Mouse (Mus musculus) embryonic facial prominence, embryonic 10.5 days (tissue): ENCODE measurements around the gene Atad1. TPM values are rescaled to one million over a fixed set of nuclear protein-coding genes. Genes with fewer than 3 reads are reported as not detected.
"Not testable (repeated sequence)": the region's sequence is repeated elsewhere in the genome, so short reads cannot be mapped to it uniquely, and the experiment has no call there.

Experiments
- DNase-seq: peaks from one replicate; pipeline ENCODE4 v3.0.0-alpha.2; 2017; ENCODE audit warnings: low spot score
- H3K27ac ChIP-seq: fragments of 300-500 bp; sonication (generic); replicated peaks from 2 replicates; pipeline ENCODE4 v1.5.1; 2016; ENCODE audit warnings: mild to moderate bottlenecking
- H3K27me3 ChIP-seq: fragments of 300-500 bp; sonication (generic); replicated peaks from 2 replicates; pipeline ENCODE4 v1.6.1; 2016; ENCODE audit warnings: low read depth, mild to moderate bottlenecking; ENCODE audit not compliant: poor library complexity, severe bottlenecking
- H3K36me3 ChIP-seq: fragments of 300-500 bp; sonication (generic); replicated peaks from 2 replicates; pipeline ENCODE4 v1.6.1; 2016; ENCODE audit warnings: mild to moderate bottlenecking, moderate library complexity
- H3K4me1 ChIP-seq: fragments of 300-500 bp; sonication (generic); 2 replicates; pipeline ENCODE4 v1.6.1; 2016
- H3K4me3 ChIP-seq: fragments of 300-500 bp; sonication (generic); 2 replicates; pipeline ENCODE4 v1.5.1; 2016; ENCODE audit warnings: mild to moderate bottlenecking, moderate library complexity
- H3K9me3 ChIP-seq: fragments of 300-500 bp; sonication (generic); 2 replicates; pipeline ENCODE4 v1.6.1; 2016; ENCODE audit warnings: mild to moderate bottlenecking
- WGBS: fragments of 180-500 bp; shearing (Covaris S2); methylation state at CpG from one replicate; pipeline ENCODE4 v1.1.7; 2016; 5-methylcytosine and 5-hydroxymethylcytosine counted together
- polyA plus RNA-seq: library from polyadenylated mRNA; unstranded; fragments of >200 nt; fragmentation: Nextera tagmentation; extraction: Ambion mirVana; gene quantifications from 2 replicates; pipeline ENCODE4 v1.2.1, GENCODE M21; 2016

Atad1 gene
- 66.6 and 71.8 TPM in 2 replicates for polyA plus RNA-seq

GRCm38 (mm10) chr19:32739686-32740085, at the start of gene Atad1:
Gene Atad1 (minus strand): TSS chr19:32739786.
- Histone ChIP-seq H3K9me3 (no peaks in the 10 kb centered on the region), H3K27ac (no peak within 1 kb of the TSS), H3K4me1 (no peaks in the 10 kb centered on the region), H3K27me3 (no peaks in the 10 kb centered on the region), H3K4me3 (no peak within 1 kb of the TSS), H3K36me3 (no peaks in the 10 kb centered on the region)
- no peak for DNase-seq
- WGBS, result 93% methylated on average over 4 of the region's 4 CpGs

GRCm38 (mm10) chr19:32788016-32788415, 48.4 kb upstream of the Atad1 start:
- H3K4me3 ChIP-seq, H3K27me3 ChIP-seq, H3K9me3 ChIP-seq, DNase-seq, H3K27ac ChIP-seq: not testable (repeated sequence)
- peaks cover 36% of the 10 kb centered on the region for H3K4me1 ChIP-seq
- peaks cover 20% of the 10 kb centered on the region for H3K36me3 ChIP-seq
- 89% methylated on average over 3 of the region's 3 CpGs for WGBS

- WGBS, result 32% methylated on average over 4 of the region's 4 CpGs
- not testable (repeated sequence) for H3K27ac ChIP-seq, H3K4me3 ChIP-seq, H3K27me3 ChIP-seq, H3K9me3 ChIP-seq, DNase-seq
- Histone ChIP-seq H3K4me1 (peaks cover 33% of the 10 kb centered on the region), H3K36me3 (peaks cover 25% of the 10 kb centered on the region)
Observed at GRCm38 (mm10) chr19:32787388-32787787, 47.8 kb upstream of the Atad1 start.

GRCm38 (mm10) chr19:32781305-32782071, 41.9 kb upstream of the Atad1 start:
- WGBS, result 88% methylated on average over 5 of the region's 5 CpGs
- no peaks in the 10 kb centered on the region for H3K27me3 ChIP-seq
- H3K4me1 ChIP-seq, result peaks cover 5% of the 10 kb centered on the region
- no peak for DNase-seq
- H3K4me3 ChIP-seq, result no peak overlapping the region
- no peaks in the 10 kb centered on the region for H3K9me3 ChIP-seq
- peaks cover 25% of the 10 kb centered on the region for H3K36me3 ChIP-seq
- H3K27ac ChIP-seq, result no peak overlapping the region

GRCm38 (mm10) chr19:32779131-32779530, 39.5 kb upstream of the Atad1 start:
- 80% methylated on average over 3 of the region's 3 CpGs for WGBS
- H3K27ac ChIP-seq, result no peak overlapping the region
- H3K36me3 ChIP-seq, result peaks cover 7% of the 10 kb centered on the region
- DNase-seq, result no peak
- H3K4me3 ChIP-seq, result no peak overlapping the region
- H3K9me3 ChIP-seq, result no peaks in the 10 kb centered on the region
- peaks cover 5% of the 10 kb centered on the region for H3K4me1 ChIP-seq
- H3K27me3 ChIP-seq, result no peaks in the 10 kb centered on the region

GRCm38 (mm10) chr19:32778411-32778810, 38.8 kb upstream of the Atad1 start:
- DNase-seq, result no peak
- no peak overlapping the region for H3K27ac ChIP-seq

GRCm38 (mm10) chr19:32762493-32762892, 22.9 kb upstream of the Atad1 start:
- H3K27me3 ChIP-seq, result no peaks in the 10 kb centered on the region
- H3K27ac ChIP-seq, result no peak overlapping the region
- H3K4me3 ChIP-seq, result no peak overlapping the region
- no peak for DNase-seq
- peaks cover 15% of the 10 kb centered on the region for H3K4me1 ChIP-seq
- 92% methylated on average over 4 of the region's 4 CpGs for WGBS
- no peaks in the 10 kb centered on the region for H3K9me3 ChIP-seq
- H3K36me3 ChIP-seq, result peaks cover 41% of the 10 kb centered on the region

More at GRCm38 (mm10) chr19:32778411-32778810, 38.8 kb upstream of the Atad1 start:
- Histone ChIP-seq H3K27me3 (no peaks in the 10 kb centered on the region), H3K9me3 (no peaks in the 10 kb centered on the region), H3K4me3 (no peak overlapping the region), H3K36me3 (peaks cover 10% of the 10 kb centered on the region), H3K4me1 (peaks cover 5% of the 10 kb centered on the region)
- WGBS, result 42% methylated on average over 2 of the region's 2 CpGs

GRCm38 (mm10) chr19:32761162-32761561, 21.6 kb upstream of the Atad1 start:
- Histone ChIP-seq H3K4me1 (peaks cover 15% of the 10 kb centered on the region), H3K36me3 (peaks cover 38% of the 10 kb centered on the region), H3K4me3 (no peak overlapping the region; the same call in 1 of the 2 replicates), H3K27me3 (no peaks in the 10 kb centered on the region), H3K27ac (no peak overlapping the region), H3K9me3 (no peaks in the 10 kb centered on the region)
- 63% methylated on average over 4 of the region's 4 CpGs for WGBS
- no peak for DNase-seq

- 46% methylated on average over 6 of the region's 6 CpGs for WGBS
Observed at GRCm38 (mm10) chr19:32760499-32760898, 20.9 kb upstream of the Atad1 start.

GRCm38 (mm10) chr19:32759357-32760024, 19.9 kb upstream of the Atad1 start:
- H3K4me1 ChIP-seq, result peaks cover 28% of the 10 kb centered on the region
- H3K9me3 ChIP-seq, result no peaks in the 10 kb centered on the region
- WGBS, result 3% methylated on average over 8 of the region's 8 CpGs
- H3K4me3 ChIP-seq, result peak overlapping the region; percentile 89
- peaks cover 22% of the 10 kb centered on the region for H3K36me3 ChIP-seq
- DNase-seq, result no peak
- H3K27me3 ChIP-seq, result peaks cover 9% of the 10 kb centered on the region
- H3K27ac ChIP-seq, result no peak overlapping the region; the same call in 1 of the 2 replicates

More at GRCm38 (mm10) chr19:32760499-32760898, 20.9 kb upstream of the Atad1 start:
- H3K9me3 ChIP-seq, result no peaks in the 10 kb centered on the region
- H3K27ac ChIP-seq, result no peak overlapping the region
- H3K4me3 ChIP-seq, result peak overlapping the region; percentile 89
- DNase-seq, result no peak
- H3K36me3 ChIP-seq, result peaks cover 31% of the 10 kb centered on the region
- no peaks in the 10 kb centered on the region for H3K27me3 ChIP-seq
- H3K4me1 ChIP-seq, result peaks cover 18% of the 10 kb centered on the region

- Histone ChIP-seq H3K9me3 (no peaks in the 10 kb centered on the region), H3K36me3 (peaks cover 17% of the 10 kb centered on the region), H3K4me3 (peak overlapping the region; percentile 89), H3K27ac (peak overlapping the region; percentile 98; the same call in 1 of the 2 replicates), H3K4me1 (peaks cover 31% of the 10 kb centered on the region), H3K27me3 (peaks cover 15% of the 10 kb centered on the region)
- no peak for DNase-seq
- under 1% methylated on average over 11 of the region's 11 CpGs for WGBS
Observed at GRCm38 (mm10) chr19:32758793-32759161, 19.2 kb upstream of the Atad1 start.

- Histone ChIP-seq H3K9me3 (no peaks in the 10 kb centered on the region), H3K4me1 (peaks cover 31% of the 10 kb centered on the region), H3K27ac (peak overlapping the region; percentile 98), H3K4me3 (peak overlapping the region; percentile 89), H3K36me3 (peaks cover 11% of the 10 kb centered on the region), H3K27me3 (peaks cover 22% of the 10 kb centered on the region)
- under 1% methylated on average over 69 of the region's 69 CpGs for WGBS
- peak; percentile 74 for DNase-seq
Observed at GRCm38 (mm10) chr19:32757831-32758792, 18.5 kb upstream of the Atad1 start.
